Mouse (Mus musculus): ENCODE results near the gene Ift46. TPM values are rescaled to one million over a fixed set of nuclear protein-coding genes. Genes with fewer than 3 reads are reported as not detected.
"Not testable (repeated sequence)": the region's sequence is repeated elsewhere in the genome, so short reads cannot be mapped to it uniquely, and the experiment has no call there.

The Ift46 gene
- polyA plus RNA-seq, 1 experiment from 2014 or later: 52.8 TPM

DNA sequence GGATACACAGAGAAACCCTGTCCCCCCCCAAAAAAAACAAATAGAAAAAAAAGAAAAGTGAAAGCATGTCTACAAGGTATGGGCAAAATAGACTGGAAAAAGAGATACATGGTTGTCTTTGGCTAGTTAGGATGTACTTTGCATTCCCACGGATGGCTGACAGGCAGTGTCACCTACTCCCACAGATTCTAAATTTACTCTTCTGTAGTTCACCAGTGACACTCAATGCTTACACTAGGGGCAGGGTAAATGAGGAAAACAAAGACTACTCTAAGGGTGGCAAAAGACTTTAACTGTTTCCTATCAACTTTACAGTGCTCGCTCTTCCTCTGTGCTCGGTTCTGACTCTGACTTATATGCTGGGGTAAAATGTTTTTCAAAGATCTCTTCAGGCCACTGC, 21.0 kb upstream of the Ift46 start:
- H3K27ac ChIP-seq (ENCODE audit: low read depth, low read length): no peak overlapping the region
- H3K4me1 ChIP-seq (replicated peaks; ENCODE audit: control insufficient read depth, insufficient read depth, low read length): no peaks in the 10 kb centered on the region
- H3K9me3 ChIP-seq (ENCODE audit: control insufficient read depth): no peaks in the 10 kb centered on the region
- H3K4me3 ChIP-seq (ENCODE audit: low read depth, low read length): no peak overlapping the region
- no peaks in the 10 kb centered on the region for H3K27me3 ChIP-seq (replicated peaks; ENCODE audit: control insufficient read depth, insufficient read depth, low read length)
- 90% methylated on average over 3 of the region's 3 CpGs for whole genome bisulfite sequencing
- no peak for TF ChIP-seq CTCF (IDR thresholded peaks at IDR 0.05; ENCODE audit: low read depth)
- no peak for ATAC-seq
- H3K36me3 ChIP-seq (ENCODE audit: control insufficient read depth, insufficient read depth): peaks cover 81% of the 10 kb centered on the region
- no peak overlapping the region for H3K4me2 ChIP-seq (replicated peaks; ENCODE audit: low read depth)
- H3K9ac ChIP-seq (ENCODE audit: low read depth, low read length): no peak overlapping the region

DNA sequence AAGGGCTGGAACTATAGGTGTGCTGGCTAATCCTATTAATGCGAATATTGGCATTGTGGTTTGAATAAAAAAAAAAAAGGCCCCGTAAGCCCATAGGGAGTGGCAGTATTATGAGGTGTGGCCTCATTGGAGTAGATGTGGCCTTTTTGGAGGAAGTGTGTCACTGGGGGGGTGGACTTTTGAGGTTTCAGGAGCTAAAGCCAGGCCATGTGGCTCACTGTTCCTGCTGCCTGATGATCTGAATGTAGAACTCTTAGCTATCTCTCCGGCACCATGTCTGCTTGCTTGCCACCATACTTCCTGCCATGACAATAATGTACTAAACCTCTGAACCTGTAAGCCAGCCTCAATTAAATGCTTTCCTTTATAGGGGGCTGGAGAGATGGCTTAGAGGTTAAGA, 20.4 kb upstream of the Ift46 start:
- Histone ChIP-seq H3K9ac (ENCODE audit: low read depth, low read length) (no peak overlapping the region), H3K36me3 (ENCODE audit: control insufficient read depth, insufficient read depth) (peaks cover 87% of the 10 kb centered on the region), H3K9me3 (ENCODE audit: control insufficient read depth) (no peaks in the 10 kb centered on the region), H3K27ac (ENCODE audit: low read depth, low read length) (no peak overlapping the region), H3K4me1 (replicated peaks; ENCODE audit: control insufficient read depth, insufficient read depth, low read length) (no peaks in the 10 kb centered on the region), H3K27me3 (replicated peaks; ENCODE audit: control insufficient read depth, insufficient read depth, low read length) (no peaks in the 10 kb centered on the region), H3K4me2 (replicated peaks; ENCODE audit: low read depth) (no peak overlapping the region), H3K4me3 (ENCODE audit: low read depth, low read length) (no peak overlapping the region)
- no peak for TF ChIP-seq CTCF (IDR thresholded peaks at IDR 0.05; ENCODE audit: low read depth)
- no peak for ATAC-seq
- WGBS: 88% methylated on average over 3 of the region's 3 CpGs

GRCm38 (mm10) chr9:44748473-44748872, 19.2 kb upstream of the Ift46 start:
- ATAC-seq: no peak
- no peaks in the 10 kb centered on the region for H3K27me3 ChIP-seq (replicated peaks; ENCODE audit: control insufficient read depth, insufficient read depth, low read length)
- H3K9ac ChIP-seq (ENCODE audit: low read depth, low read length): no peak overlapping the region
- no peak overlapping the region for H3K4me2 ChIP-seq (replicated peaks; ENCODE audit: low read depth)
- H3K4me1 ChIP-seq (replicated peaks; ENCODE audit: control insufficient read depth, insufficient read depth, low read length): no peaks in the 10 kb centered on the region
- no peak overlapping the region for H3K27ac ChIP-seq (ENCODE audit: low read depth, low read length)
- H3K4me3 ChIP-seq (ENCODE audit: low read depth, low read length): no peak overlapping the region
- WGBS: 92% methylated on average over 7 of the region's 7 CpGs
- H3K36me3 ChIP-seq (ENCODE audit: control insufficient read depth, insufficient read depth): peaks cover 78% of the 10 kb centered on the region
- TF ChIP-seq CTCF (IDR thresholded peaks at IDR 0.05; ENCODE audit: low read depth): peak; percentile 29
- H3K9me3 ChIP-seq (ENCODE audit: control insufficient read depth): no peaks in the 10 kb centered on the region

GRCm38 (mm10) chr9:44760873-44761272, 6.8 kb upstream of the Ift46 start:
- no peak overlapping the region for H3K4me2 ChIP-seq (replicated peaks; ENCODE audit: low read depth)
- ATAC-seq: no peak
- H3K4me1 ChIP-seq (replicated peaks; ENCODE audit: control insufficient read depth, insufficient read depth, low read length): 0 out of 2 replicates have a peak, but pooled peaks cover 7% of the 10 kb centered on the region
- no peak for TF ChIP-seq CTCF (IDR thresholded peaks at IDR 0.05; ENCODE audit: low read depth)
- H3K36me3 ChIP-seq (ENCODE audit: control insufficient read depth, insufficient read depth): peaks cover 27% of the 10 kb centered on the region
- WGBS: 26% methylated on average over 2 of the region's 2 CpGs
- H3K9me3 ChIP-seq (ENCODE audit: control insufficient read depth): no peaks in the 10 kb centered on the region
- no peak overlapping the region for H3K9ac ChIP-seq (ENCODE audit: low read depth, low read length)
- H3K27me3 ChIP-seq (replicated peaks; ENCODE audit: control insufficient read depth, insufficient read depth, low read length): no peaks in the 10 kb centered on the region
- H3K4me3 ChIP-seq (ENCODE audit: low read depth, low read length): no peak overlapping the region
- no peak overlapping the region for H3K27ac ChIP-seq (ENCODE audit: low read depth, low read length)

DNA sequence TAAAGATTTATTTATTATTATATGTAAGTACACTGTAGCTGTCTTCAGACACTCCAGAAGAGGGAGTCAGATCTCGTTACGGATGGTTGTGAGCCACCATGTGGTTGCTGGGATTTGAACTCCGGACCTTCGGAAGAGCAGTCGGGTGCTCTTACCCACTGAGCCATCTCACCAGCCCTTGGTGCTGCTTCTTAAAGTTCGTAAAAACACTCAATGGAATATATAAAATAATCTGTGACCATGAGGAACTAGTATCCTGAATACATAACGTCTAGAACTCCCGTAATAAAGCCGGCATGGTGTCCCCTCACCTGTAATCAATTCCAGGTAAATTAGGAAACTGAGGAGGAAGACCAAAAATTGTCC, 304 bp downstream of the Ift46 start:
- H3K9me3 ChIP-seq (ENCODE audit: control insufficient read depth); H3K36me3 ChIP-seq (ENCODE audit: control insufficient read depth, insufficient read depth); ATAC-seq; H3K4me1 ChIP-seq (replicated peaks; ENCODE audit: control insufficient read depth, insufficient read depth, low read length); H3K27me3 ChIP-seq (replicated peaks; ENCODE audit: control insufficient read depth, insufficient read depth, low read length): not testable (repeated sequence)
- Histone ChIP-seq H3K27ac (ENCODE audit: low read depth, low read length) (peak overlapping the region; percentile 98), H3K4me2 (replicated peaks; ENCODE audit: low read depth) (peak overlapping the region; percentile 68), H3K4me3 (ENCODE audit: low read depth, low read length) (peak overlapping the region; percentile 94), H3K9ac (ENCODE audit: low read depth, low read length) (peak overlapping the region; percentile 99; the same call in 1 of the 2 replicates)
- 42% methylated on average over 7 of the region's 9 CpGs for WGBS

- Histone ChIP-seq H3K9ac (ENCODE audit: low read depth, low read length) (no peak overlapping the region), H3K36me3 (ENCODE audit: control insufficient read depth, insufficient read depth) (peaks cover 5% of the 10 kb centered on the region), H3K4me1 (replicated peaks; ENCODE audit: control insufficient read depth, insufficient read depth, low read length) (no peaks in the 10 kb centered on the region), H3K27me3 (replicated peaks; ENCODE audit: control insufficient read depth, insufficient read depth, low read length) (no peaks in the 10 kb centered on the region), H3K9me3 (ENCODE audit: control insufficient read depth) (no peaks in the 10 kb centered on the region), H3K4me2 (replicated peaks; ENCODE audit: low read depth) (no peak overlapping the region), H3K27ac (ENCODE audit: low read depth, low read length) (no peak overlapping the region), H3K4me3 (ENCODE audit: low read depth, low read length) (no peak overlapping the region)
- TF ChIP-seq CTCF (IDR thresholded peaks at IDR 0.05; ENCODE audit: low read depth): peak; percentile 22; the same call in 1 of the 2 replicates
- 92% methylated on average over 5 of the region's 5 CpGs for WGBS
- no peak for ATAC-seq
These were observed 3.7 kb downstream of the Ift46 start for GRCm38 (mm10) chr9:44771376-44771775.

DNA sequence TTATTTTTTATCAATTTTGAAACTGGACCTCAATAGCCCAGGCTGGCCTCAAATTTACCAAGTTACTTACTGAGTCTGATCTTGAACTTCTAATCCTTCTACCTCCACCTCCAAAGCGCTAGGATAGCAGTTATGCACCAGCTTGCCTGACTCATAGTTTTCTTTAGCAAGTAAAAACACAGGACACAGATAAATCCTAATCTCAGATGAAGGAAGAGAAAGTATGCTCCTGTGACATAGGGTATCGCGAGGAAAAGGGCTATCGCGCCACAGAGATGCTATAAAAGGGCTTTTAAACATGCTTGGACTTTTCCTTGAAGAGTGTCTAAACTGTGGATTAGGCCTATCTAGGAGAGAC, 4.7 kb downstream of the Ift46 start:
- H3K9me3 ChIP-seq (ENCODE audit: control insufficient read depth): no peaks in the 10 kb centered on the region
- H3K27me3 ChIP-seq (replicated peaks; ENCODE audit: control insufficient read depth, insufficient read depth, low read length): no peaks in the 10 kb centered on the region
- WGBS: 22% methylated on average over 5 of the region's 5 CpGs
- 0 out of 2 replicates have a peak, but pooled peaks have one; percentile 11 for ATAC-seq
- H3K4me2 ChIP-seq (replicated peaks; ENCODE audit: low read depth): no peak overlapping the region
- no peak overlapping the region for H3K9ac ChIP-seq (ENCODE audit: low read depth, low read length)
- H3K4me3 ChIP-seq (ENCODE audit: low read depth, low read length): no peak overlapping the region
- H3K36me3 ChIP-seq (ENCODE audit: control insufficient read depth, insufficient read depth): peaks cover 5% of the 10 kb centered on the region
- H3K4me1 ChIP-seq (replicated peaks; ENCODE audit: control insufficient read depth, insufficient read depth, low read length): no peaks in the 10 kb centered on the region
- H3K27ac ChIP-seq (ENCODE audit: low read depth, low read length): no peak overlapping the region
- TF ChIP-seq CTCF (IDR thresholded peaks at IDR 0.05; ENCODE audit: low read depth): no peak
